Comparison of ENCODE assay signal across 26 mouse cellular contexts in the genomic region with DNA sequence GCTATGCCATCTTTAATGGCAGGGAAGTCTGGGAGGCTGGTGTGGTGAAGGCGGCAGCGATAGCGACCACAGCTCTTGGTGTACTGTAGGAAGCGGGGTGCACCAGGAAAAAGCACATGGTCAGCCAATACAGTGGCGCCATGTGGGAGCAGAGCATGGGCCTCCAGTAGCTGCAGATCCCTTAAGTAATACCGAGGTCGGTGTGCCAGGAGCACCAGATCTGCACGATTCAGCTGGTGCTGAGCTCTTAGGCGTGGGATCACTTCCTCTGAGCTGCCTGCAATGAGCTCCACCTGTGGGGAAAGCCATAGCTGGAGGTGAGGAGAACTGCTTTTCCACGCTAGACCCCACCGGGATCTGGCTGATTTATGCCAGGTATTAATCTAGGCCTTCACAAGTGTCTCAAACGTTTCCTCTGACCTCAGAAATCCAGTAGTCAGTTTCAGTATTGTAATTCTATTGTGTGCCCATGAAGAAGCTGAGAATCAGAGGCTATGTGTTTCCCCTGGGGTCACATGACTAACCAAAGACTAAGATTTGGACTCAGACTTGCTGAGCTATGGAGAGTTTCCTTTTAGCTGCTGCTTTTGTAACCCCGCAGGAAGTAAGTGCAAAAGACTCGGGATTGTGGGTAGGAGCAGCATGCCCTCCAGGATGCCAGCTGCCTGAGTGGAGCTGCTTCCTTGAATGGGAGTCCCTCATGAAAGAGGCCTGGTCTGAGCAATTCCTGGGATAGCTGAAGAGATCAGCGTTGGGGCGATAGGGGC. TPM values are rescaled to one million over a fixed set of nuclear protein-coding genes. Genes with fewer than 3 reads are reported as not detected.
DNase-seq lines count a peak whose midpoint lies in the region; ATAC-seq and TF ChIP-seq lines count a peak whose summit lies in the region.
"Had no signal": no experiment of that assay in that cellular context is flagged by ENCODE, and none has a peak within 500 bp of the region (broad histone marks: within the 10 kb centered on the region; RNA-seq: fewer than 3 reads in every experiment).

No protein-coding gene starts in this region.

- H3K9me3 ChIP-seq in heart, embryonic 13.5 days: peaks cover 4% of the 10 kb centered on the region; the same call in 1 of the 2 replicates
- H3K9me3 ChIP-seq in stomach, embryonic 16.5 days (replicated peaks; ENCODE audit: control insufficient read depth, low read length): no peaks in the 10 kb centered on the region
- no peaks in the 10 kb centered on the region for H3K9me3 ChIP-seq in stomach, postnatal 0 days (ENCODE audit: control insufficient read depth, low read length)
- no peaks in the 10 kb centered on the region for H3K9me3 ChIP-seq in embryonic facial prominence, embryonic 13.5 days
- peaks cover 5% of the 10 kb centered on the region; the same call in 1 of the 2 replicates for H3K9me3 ChIP-seq in forebrain, embryonic 13.5 days (replicated peaks)
- H3K9me3 ChIP-seq: hindbrain, embryonic 15.5 days; intestine, embryonic 15.5 days; lung, embryonic 15.5 days; midbrain, embryonic 15.5 days; neural tube, embryonic 15.5 days; stomach, embryonic 15.5 days had no signal

- peaks cover 25% of the 10 kb centered on the region for H3K36me3 ChIP-seq in heart, embryonic 13.5 days
- H3K36me3 ChIP-seq in stomach, embryonic 16.5 days (ENCODE audit: control insufficient read depth, insufficient read depth, low read length): no peaks in the 10 kb centered on the region
- H3K36me3 ChIP-seq in stomach, postnatal 0 days (ENCODE audit: control insufficient read depth, insufficient read depth, low read length): no peaks in the 10 kb centered on the region
- peaks cover 16% of the 10 kb centered on the region; the same call in 1 of the 2 replicates for H3K36me3 ChIP-seq in embryonic facial prominence, embryonic 13.5 days
- H3K36me3 ChIP-seq in forebrain, embryonic 13.5 days (ENCODE audit: poor library complexity, severe bottlenecking): peaks cover 37% of the 10 kb centered on the region
- H3K36me3 ChIP-seq: intestine, embryonic 15.5 days had no signal

- intact Hi-C loops in heart, postnatal 10 days (cut with DNase I): no loop called here

- H3K27me3 ChIP-seq in heart, embryonic 13.5 days (replicated peaks): no peaks in the 10 kb centered on the region
- no peaks in the 10 kb centered on the region for H3K27me3 ChIP-seq in stomach, embryonic 16.5 days (ENCODE audit: control insufficient read depth, insufficient read depth, low read length)
- H3K27me3 ChIP-seq in stomach, postnatal 0 days (ENCODE audit: control insufficient read depth, insufficient read depth, low read length): no peaks in the 10 kb centered on the region
- H3K27me3 ChIP-seq in embryonic facial prominence, embryonic 13.5 days: no peaks in the 10 kb centered on the region
- H3K27me3 ChIP-seq in forebrain, embryonic 13.5 days: no peaks in the 10 kb centered on the region
- H3K27me3 ChIP-seq: hindbrain, embryonic 15.5 days; intestine, embryonic 15.5 days; lung, embryonic 15.5 days; midbrain, embryonic 15.5 days; neural tube, embryonic 15.5 days; Patski; stomach, embryonic 15.5 days had no signal

- no peak for ATAC-seq in heart, embryonic 13.5 days (ENCODE audit: extremely low read depth, insufficient number of reproducible peaks, low FRiP score, low TSS enrichment)
- no peak for ATAC-seq in stomach, embryonic 16.5 days (ENCODE audit: insufficient read depth, low FRiP score)
- ATAC-seq in stomach, postnatal 0 days (ENCODE audit: low FRiP score, low TSS enrichment): no peak
- ATAC-seq in embryonic facial prominence, embryonic 13.5 days (ENCODE audit: insufficient number of reproducible peaks, insufficient read depth, low FRiP score, low TSS enrichment, low read depth): no peak
- ATAC-seq in forebrain, embryonic 13.5 days: no peak
- no peak for ATAC-seq in granulocyte monocyte progenitor cell, adult 5-6 weeks (replicated peaks; ENCODE audit: poor library complexity, severe bottlenecking)
- ATAC-seq: forebrain, embryonic 14.5 days; intestine, embryonic 15.5 days; midbrain, embryonic 15.5 days; Patski had no signal

- H3K4me3 ChIP-seq in heart, embryonic 13.5 days: no peak overlapping the region
- H3K4me3 ChIP-seq in stomach, embryonic 16.5 days (replicated peaks; ENCODE audit: low read length): no peak overlapping the region
- H3K4me3 ChIP-seq in stomach, postnatal 0 days (ENCODE audit: low read depth, low read length): no peak overlapping the region
- H3K4me3 ChIP-seq in embryonic facial prominence, embryonic 13.5 days: no peak overlapping the region
- H3K4me3 ChIP-seq in forebrain, embryonic 13.5 days: no peak overlapping the region
- H3K4me3 ChIP-seq: erythroblast, embryonic 14.5 days; hindbrain, embryonic 15.5 days; intestine, embryonic 15.5 days; lung, embryonic 15.5 days; midbrain, embryonic 15.5 days; myocyte; neural tube, embryonic 15.5 days; stomach, embryonic 15.5 days had no signal

- 90% methylated on average over 16 of the region's 16 CpGs for WGBS in heart, embryonic 13.5 days
- 88% methylated on average over 16 of the region's 16 CpGs for WGBS in stomach, embryonic 16.5 days
- 87% methylated on average over 16 of the region's 16 CpGs for WGBS in stomach, postnatal 0 days
- WGBS in embryonic facial prominence, embryonic 13.5 days: 85% methylated on average over 16 of the region's 16 CpGs
- WGBS in forebrain, embryonic 13.5 days: 93% methylated on average over 16 of the region's 16 CpGs

- H3K9ac ChIP-seq in heart, embryonic 13.5 days: 0 out of 2 replicates have a peak overlapping the region, but pooled peaks have one; percentile 8
- H3K9ac ChIP-seq in stomach, embryonic 16.5 days (ENCODE audit: low read length): 0 out of 2 replicates have a peak overlapping the region, but pooled peaks have one; percentile 10
- H3K9ac ChIP-seq in stomach, postnatal 0 days (ENCODE audit: low read length): no peak overlapping the region
- peak overlapping the region; percentile 46 for H3K9ac ChIP-seq in embryonic facial prominence, embryonic 13.5 days
- H3K9ac ChIP-seq in forebrain, embryonic 13.5 days: no peak overlapping the region
- H3K9ac ChIP-seq: hindbrain, embryonic 15.5 days; intestine, embryonic 15.5 days; lung, embryonic 15.5 days; midbrain, embryonic 15.5 days; neural tube, embryonic 15.5 days; stomach, embryonic 15.5 days had no signal

- H3K27ac ChIP-seq in heart, embryonic 13.5 days (replicated peaks): no peak overlapping the region
- H3K27ac ChIP-seq in stomach, embryonic 16.5 days (ENCODE audit: low read length): no peak overlapping the region
- no peak overlapping the region for H3K27ac ChIP-seq in stomach, postnatal 0 days (replicated peaks)
- no peak overlapping the region for H3K27ac ChIP-seq in embryonic facial prominence, embryonic 13.5 days
- H3K27ac ChIP-seq in forebrain, embryonic 13.5 days: no peak overlapping the region
- H3K27ac ChIP-seq: hindbrain, embryonic 15.5 days; intestine, embryonic 15.5 days; kidney, postnatal 0 days; lung, embryonic 15.5 days; midbrain, embryonic 15.5 days; neural tube, embryonic 15.5 days; stomach, embryonic 15.5 days had no signal

- TF ChIP-seq EP300 in stomach, postnatal 0 days (optimal IDR thresholded peaks at IDR 0.05): no peak

- no peak for TF ChIP-seq CTCF in stomach, postnatal 0 days (IDR thresholded peaks at IDR 0.05; ENCODE audit: low read depth)

- peaks cover 14% of the 10 kb centered on the region for H3K4me1 ChIP-seq in heart, embryonic 13.5 days
- peaks cover 8% of the 10 kb centered on the region; the same call in 1 of the 2 replicates for H3K4me1 ChIP-seq in stomach, embryonic 16.5 days (ENCODE audit: control insufficient read depth, insufficient read depth, low read length)
- H3K4me1 ChIP-seq in stomach, postnatal 0 days (replicated peaks; ENCODE audit: control insufficient read depth, insufficient read depth): no peaks in the 10 kb centered on the region
- H3K4me1 ChIP-seq in embryonic facial prominence, embryonic 13.5 days: peaks cover 16% of the 10 kb centered on the region
- H3K4me1 ChIP-seq in forebrain, embryonic 13.5 days: peaks cover 14% of the 10 kb centered on the region
- H3K4me1 ChIP-seq: intestine, embryonic 15.5 days had no signal

- no peak overlapping the region for H3K4me2 ChIP-seq in heart, embryonic 13.5 days
- H3K4me2 ChIP-seq in stomach, embryonic 16.5 days (ENCODE audit: low read depth, low read length): no peak overlapping the region
- H3K4me2 ChIP-seq in stomach, postnatal 0 days (replicated peaks; ENCODE audit: low read depth): no peak overlapping the region
- no peak overlapping the region for H3K4me2 ChIP-seq in embryonic facial prominence, embryonic 13.5 days
- no peak overlapping the region for H3K4me2 ChIP-seq in forebrain, embryonic 13.5 days
- H3K4me2 ChIP-seq: hindbrain, embryonic 15.5 days; intestine, embryonic 15.5 days; lung, embryonic 15.5 days; midbrain, embryonic 15.5 days; neural tube, embryonic 15.5 days; stomach, embryonic 15.5 days had no signal

- no peak for DNase-seq in heart, postnatal 10 days
- no peak for DNase-seq in stomach, postnatal 0 days (ENCODE audit: low spot score)
- no peak for DNase-seq in ovary, adult 18-20 months (ENCODE audit: low spot score)
- DNase-seq: adrenal gland, adult 8-10 months; B cell, adult 2 months; cerebellum, postnatal 14 days; gastrocnemius, postnatal 25 days; heart, postnatal 14 days had no signal

RNA-seq across cellular contexts. Expression of gene Lamtor1, which starts 5.2 kb away (rescaled TPM):
- polyA plus RNA-seq in heart, embryonic 13.5 days (2015; fragmentation: Nextera tagmentation; extraction: Ambion mirVana): 140 and 155 TPM in 2 replicates
- total RNA-seq in heart, postnatal 10 days (2021): 100 to 1,000 TPM in 1 of 2 experiments, 10 to 100 TPM in 1; 99.8 to 107 TPM
- polyA plus RNA-seq in stomach, embryonic 16.5 days (2015; fragmentation: Nextera tagmentation; extraction: Ambion mirVana): 147 and 149 TPM in 2 replicates
- 119 and 122 TPM in 2 replicates for polyA plus RNA-seq in stomach, postnatal 0 days (2015; fragmentation: Nextera tagmentation; extraction: Ambion mirVana)
- 157 and 168 TPM in 2 replicates for polyA plus RNA-seq in embryonic facial prominence, embryonic 13.5 days (2015; fragmentation: Nextera tagmentation; extraction: Ambion mirVana)
- 152 and 158 TPM in 2 replicates for polyA plus RNA-seq in forebrain, embryonic 13.5 days (2015; fragmentation: Nextera tagmentation; extraction: Ambion mirVana)
- total RNA-seq in granulocyte monocyte progenitor cell, adult 5-6 weeks (2014; fragmentation: Nextera tagmentation): 76.6 and 89.7 TPM in 2 replicates
- 70.9 and 91.7 TPM in 2 replicates for total RNA-seq in granulocyte monocyte progenitor cell, adult 5-6 weeks (2017)

RNA-seq across cellular contexts. Expression of gene Tomt, which starts 5.6 kb away (rescaled TPM):
- 0.10 and 0.27 TPM in 2 replicates for polyA plus RNA-seq in heart, embryonic 13.5 days (2015; fragmentation: Nextera tagmentation; extraction: Ambion mirVana)
- not detected for total RNA-seq in heart, postnatal 10 days (2021)
- 0.21 and 1.2 TPM in 2 replicates for polyA plus RNA-seq in stomach, embryonic 16.5 days (2015; fragmentation: Nextera tagmentation; extraction: Ambion mirVana)
- 0.15 TPM in 1 of 2 replicates, not detected in the other for polyA plus RNA-seq in stomach, postnatal 0 days (2015; fragmentation: Nextera tagmentation; extraction: Ambion mirVana)
- 0.51 and 0.59 TPM in 2 replicates for polyA plus RNA-seq in embryonic facial prominence, embryonic 13.5 days (2015; fragmentation: Nextera tagmentation; extraction: Ambion mirVana)
- 0.57 and 0.59 TPM in 2 replicates for polyA plus RNA-seq in forebrain, embryonic 13.5 days (2015; fragmentation: Nextera tagmentation; extraction: Ambion mirVana)
- total RNA-seq in granulocyte monocyte progenitor cell, adult 5-6 weeks (2014; fragmentation: Nextera tagmentation): not detected in 2 replicates
- total RNA-seq in granulocyte monocyte progenitor cell, adult 5-6 weeks (2017): 0.09 TPM in 1 of 2 replicates, not detected in the other
- total RNA-seq: adrenal gland, adult 8-10 months; gastrocnemius, postnatal 25 days; heart, postnatal 14 days; left cerebral cortex, postnatal 10 days; megakaryocyte progenitor cell, adult 5-6 weeks had no signal
- polyA plus RNA-seq: erythroblast, embryonic 14.5 days had no signal

RNA-seq across cellular contexts. Expression of gene Folr1, which starts 29.9 kb away (rescaled TPM):
- polyA plus RNA-seq in heart, embryonic 13.5 days (2015; fragmentation: Nextera tagmentation; extraction: Ambion mirVana): 4.7 and 6.4 TPM in 2 replicates
- 1 to 10 TPM in 1 of 2 experiments, under 1 TPM in 1; 0.72 to 1.2 TPM for total RNA-seq in heart, postnatal 10 days (2021)
- 9.2 and 14.3 TPM in 2 replicates for polyA plus RNA-seq in stomach, embryonic 16.5 days (2015; fragmentation: Nextera tagmentation; extraction: Ambion mirVana)
- 3.2 and 4.0 TPM in 2 replicates for polyA plus RNA-seq in stomach, postnatal 0 days (2015; fragmentation: Nextera tagmentation; extraction: Ambion mirVana)
- 0.25 TPM in 1 of 2 replicates, not detected in the other for polyA plus RNA-seq in embryonic facial prominence, embryonic 13.5 days (2015; fragmentation: Nextera tagmentation; extraction: Ambion mirVana)
- polyA plus RNA-seq in forebrain, embryonic 13.5 days (2015; fragmentation: Nextera tagmentation; extraction: Ambion mirVana): 8.6 and 20.1 TPM in 2 replicates
- not detected in 2 replicates for total RNA-seq in granulocyte monocyte progenitor cell, adult 5-6 weeks (2014; fragmentation: Nextera tagmentation)
- not detected in 2 replicates for total RNA-seq in granulocyte monocyte progenitor cell, adult 5-6 weeks (2017)
- polyA plus RNA-seq: erythroblast, embryonic 14.5 days had no signal

RNA-seq across cellular contexts. Expression of gene Lrrc51, which starts 33.2 kb away (rescaled TPM):
- 4.1 and 5.1 TPM in 2 replicates for polyA plus RNA-seq in heart, embryonic 13.5 days (2015; fragmentation: Nextera tagmentation; extraction: Ambion mirVana)
- 1 to 10 TPM; 2.4 to 2.9 TPM for total RNA-seq in heart, postnatal 10 days (2021)
- polyA plus RNA-seq in stomach, embryonic 16.5 days (2015; fragmentation: Nextera tagmentation; extraction: Ambion mirVana): 10.3 and 11.5 TPM in 2 replicates
- 6.8 and 7.0 TPM in 2 replicates for polyA plus RNA-seq in stomach, postnatal 0 days (2015; fragmentation: Nextera tagmentation; extraction: Ambion mirVana)
- 7.3 and 8.3 TPM in 2 replicates for polyA plus RNA-seq in embryonic facial prominence, embryonic 13.5 days (2015; fragmentation: Nextera tagmentation; extraction: Ambion mirVana)
- 8.0 and 11.7 TPM in 2 replicates for polyA plus RNA-seq in forebrain, embryonic 13.5 days (2015; fragmentation: Nextera tagmentation; extraction: Ambion mirVana)
- total RNA-seq in granulocyte monocyte progenitor cell, adult 5-6 weeks (2014; fragmentation: Nextera tagmentation): 4.0 and 6.1 TPM in 2 replicates
- 3.8 TPM in 1 of 2 replicates, not detected in the other for total RNA-seq in granulocyte monocyte progenitor cell, adult 5-6 weeks (2017)
- polyA plus RNA-seq: erythroblast, embryonic 14.5 days had no signal

RNA-seq across cellular contexts. Expression of gene Numa1, which starts 33.4 kb away (rescaled TPM):
- 39.7 and 41.7 TPM in 2 replicates for polyA plus RNA-seq in heart, embryonic 13.5 days (2015; fragmentation: Nextera tagmentation; extraction: Ambion mirVana)
- total RNA-seq in heart, postnatal 10 days (2021): 100 to 1,000 TPM in 1 of 2 experiments, 10 to 100 TPM in 1; 97.4 to 113 TPM
- 60.9 and 64.3 TPM in 2 replicates for polyA plus RNA-seq in stomach, embryonic 16.5 days (2015; fragmentation: Nextera tagmentation; extraction: Ambion mirVana)
- polyA plus RNA-seq in stomach, postnatal 0 days (2015; fragmentation: Nextera tagmentation; extraction: Ambion mirVana): 20.7 and 21.9 TPM in 2 replicates
- 90.9 and 92.0 TPM in 2 replicates for polyA plus RNA-seq in embryonic facial prominence, embryonic 13.5 days (2015; fragmentation: Nextera tagmentation; extraction: Ambion mirVana)
- polyA plus RNA-seq in forebrain, embryonic 13.5 days (2015; fragmentation: Nextera tagmentation; extraction: Ambion mirVana): 66.2 and 71.7 TPM in 2 replicates
- total RNA-seq in granulocyte monocyte progenitor cell, adult 5-6 weeks (2014; fragmentation: Nextera tagmentation): 114 and 116 TPM in 2 replicates
- total RNA-seq in granulocyte monocyte progenitor cell, adult 5-6 weeks (2017): 153 and 204 TPM in 2 replicates

Comparison
In these comparisons a context has a peak if more than half of its experiments do, and no peak if none do; other contexts are left out.
1. H3K9ac ChIP-seq: peak in heart, embryonic 13.5 days (single experiment), stomach, embryonic 16.5 days (single experiment) and embryonic facial prominence, embryonic 13.5 days (single experiment); none in stomach, postnatal 0 days (single experiment) and forebrain, embryonic 13.5 days (single experiment).